Mouse (Mus musculus): ENCODE results near the gene Uevld. TPM values are rescaled to one million over a fixed set of nuclear protein-coding genes. Genes with fewer than 3 reads are reported as not detected.

Gene Uevld
- polyA plus RNA-seq, 1 experiment from 2014 or later: 11.4 TPM

Other genes with a start within 250 kb of the Uevld start
- 39.1 and 40.3 TPM in 2 replicates for gene Saal1, start 247.8 kb downstream of the Uevld start, polyA plus RNA-seq (2014; fragmentation: Nextera tagmentation; extraction: Ambion mirVana)
- 0.41 TPM in 1 of 2 replicates, not detected in the other for gene Saa3, start 242.8 kb downstream of the Uevld start, polyA plus RNA-seq (2014; fragmentation: Nextera tagmentation; extraction: Ambion mirVana)
- not detected in 2 replicates for gene Saa4, start 225.9 kb downstream of the Uevld start, polyA plus RNA-seq (2014; fragmentation: Nextera tagmentation; extraction: Ambion mirVana)
- 0.77 and 2.1 TPM in 2 replicates for gene Saa1, start 215.5 kb downstream of the Uevld start, polyA plus RNA-seq (2014; fragmentation: Nextera tagmentation; extraction: Ambion mirVana)
- gene Saa2, start 206.7 kb downstream of the Uevld start, polyA plus RNA-seq (2014; fragmentation: Nextera tagmentation; extraction: Ambion mirVana): 0.88 TPM in 1 of 2 replicates, not detected in the other
- 18.0 and 21.7 TPM in 2 replicates for gene Hps5, start 162.5 kb downstream of the Uevld start, polyA plus RNA-seq (2014; fragmentation: Nextera tagmentation; extraction: Ambion mirVana)
- gene Gtf2h1, start 162.4 kb downstream of the Uevld start, polyA plus RNA-seq (2014; fragmentation: Nextera tagmentation; extraction: Ambion mirVana): 55.0 and 55.9 TPM in 2 replicates
- gene Ldha, start 117.1 kb downstream of the Uevld start, polyA plus RNA-seq (2014; fragmentation: Nextera tagmentation; extraction: Ambion mirVana): 1,604 and 1,620 TPM in 2 replicates
- not detected in 2 replicates for gene Ldhc, start 97.3 kb downstream of the Uevld start, polyA plus RNA-seq (2014; fragmentation: Nextera tagmentation; extraction: Ambion mirVana)
- 338 and 352 TPM in 2 replicates for gene Tsg101, start 38.6 kb downstream of the Uevld start, polyA plus RNA-seq (2014; fragmentation: Nextera tagmentation; extraction: Ambion mirVana)
- not detected in 2 replicates for gene Gm9999, start 25.1 kb upstream of the Uevld start, polyA plus RNA-seq (2014; fragmentation: Nextera tagmentation; extraction: Ambion mirVana)
- gene Spty2d1, start 49.9 kb upstream of the Uevld start, polyA plus RNA-seq (2014; fragmentation: Nextera tagmentation; extraction: Ambion mirVana): 14.1 and 14.3 TPM in 2 replicates
- gene Tmem86a, start 92.1 kb upstream of the Uevld start, polyA plus RNA-seq (2014; fragmentation: Nextera tagmentation; extraction: Ambion mirVana): 8.2 and 9.7 TPM in 2 replicates
- gene Ptpn5, start 175.2 kb upstream of the Uevld start, polyA plus RNA-seq (2014; fragmentation: Nextera tagmentation; extraction: Ambion mirVana): 28.1 and 30.0 TPM in 2 replicates
- not detected in 2 replicates for gene Mrgpra6, start 246.4 kb upstream of the Uevld start, polyA plus RNA-seq (2014; fragmentation: Nextera tagmentation; extraction: Ambion mirVana)

Data from neural tube, embryonic 11.5 days (tissue).